Mouse (Mus musculus) CH12.LX (cell line): ENCODE measurements around the gene Slc38a3. TPM values are rescaled to one million over a fixed set of nuclear protein-coding genes. Genes with fewer than 3 reads are reported as not detected.

ENCODE experiments used
- DNase-seq: peaks from one replicate; pipeline ENCODE4 v3.0.0-alpha.2; 2013; ENCODE audit errors: extremely low read depth
- H3K27ac ChIP-seq: 2 replicates; pipeline ENCODE4 v1.5.1; 2012; ENCODE audit warnings: low read depth, mild to moderate bottlenecking, control low read depth, moderate library complexity; ENCODE audit not compliant: insufficient read depth
- H3K27me3 ChIP-seq: replicated peaks from 2 replicates; pipeline ENCODE3; 2012; ENCODE audit warnings: inconsistent platforms
- H3K36me3 ChIP-seq, 2 experiments: replicated peaks in 1 of 2; 2 replicates each; pipeline versions ENCODE3 to v1.6.1; 2012; ENCODE audit warnings: inconsistent platforms in 1 of 2, low read length in 1 of 2, mild to moderate bottlenecking in 1 of 2, mixed read lengths in 1 of 2, moderate library complexity in 1 of 2; ENCODE audit not compliant: control insufficient read depth in 1 of 2, insufficient read depth in 1 of 2
- H3K4me1 ChIP-seq, 2 experiments: 2 replicates each; pipeline ENCODE4 v1.6.1; 2012; ENCODE audit warnings: inconsistent platforms in 1 of 2, moderate library complexity in 1 of 2; ENCODE audit not compliant: insufficient read depth in 2 of 2, control insufficient read depth in 1 of 2
- H3K4me2 ChIP-seq: 2 replicates; pipeline ENCODE4 v1.6.1; 2012; ENCODE audit warnings: low read depth, mild to moderate bottlenecking, control low read depth; ENCODE audit not compliant: poor library complexity, insufficient read depth, severe bottlenecking
- H3K4me3 ChIP-seq, 3 experiments: fragments of 150-350 bp in 1 of 3; sonication (generic) in 1 of 3; replicated peaks in 1 of 3; 2 replicates each; pipeline versions ENCODE3 to v1.5.1; 2011 to 2012; ENCODE audit warnings: low read depth in 2 of 3, low read length in 2 of 3, mild to moderate bottlenecking in 2 of 3, moderate library complexity in 2 of 3, control low read depth in 1 of 3, improper control_type of control experiment in 1 of 3, inconsistent platforms in 1 of 3, mixed read lengths in 1 of 3; ENCODE audit not compliant: poor library complexity in 1 of 3
- H3K79me2 ChIP-seq: replicated peaks from 2 replicates; pipeline ENCODE4 v1.6.1; 2012; ENCODE audit warnings: mild to moderate bottlenecking, moderate library complexity; ENCODE audit not compliant: control insufficient read depth, poor library complexity, insufficient read depth, severe bottlenecking; ENCODE audit errors: extremely low read depth
- H3K9ac ChIP-seq: 2 replicates; pipeline ENCODE4 v1.6.1; 2012; ENCODE audit warnings: low read depth, mild to moderate bottlenecking, control low read depth, moderate library complexity; ENCODE audit not compliant: insufficient read depth
- H3K9me3 ChIP-seq: replicated peaks from 2 replicates; pipeline ENCODE3; 2012; ENCODE audit warnings: low read length, inconsistent platforms, mixed read lengths
- CTCF ChIP-seq, 2 experiments: IDR thresholded peaks in 1 of 2; conservative IDR thresholded peaks in 1 of 2; 2 replicates each; pipeline ENCODE4 v1.5.1; 2011 to 2012; ENCODE audit warnings: low read depth in 2 of 2, low read length in 2 of 2, improper control_type of control experiment in 1 of 2, inconsistent platforms in 1 of 2, mild to moderate bottlenecking in 1 of 2, moderate library complexity in 1 of 2
- ELF1 ChIP-seq: IDR thresholded peaks from 2 replicates; pipeline ENCODE4 v1.6.1; 2014; ENCODE audit warnings: low read depth, mild to moderate bottlenecking, inconsistent platforms, low read length, improper control_type of control experiment
- GABPA ChIP-seq: IDR thresholded peaks from 2 replicates; pipeline ENCODE4 v1.6.1; 2012; ENCODE audit warnings: low read depth, low read length, improper control_type of control experiment, inconsistent platforms; ENCODE audit not compliant: insufficient replicate concordance
- IRF4 ChIP-seq: IDR thresholded peaks from 2 replicates; pipeline ENCODE4 v1.6.1; 2014; ENCODE audit warnings: low read depth, mild to moderate bottlenecking, inconsistent platforms, low read length, improper control_type of control experiment
- MAFK ChIP-seq: IDR thresholded peaks from 2 replicates; pipeline ENCODE4 v1.6.1; 2011; ENCODE audit warnings: low read length, improper control_type of control experiment; ENCODE audit not compliant: insufficient replicate concordance
- MAZ ChIP-seq: IDR thresholded peaks from 2 replicates; pipeline ENCODE4 v1.6.1; 2012; ENCODE audit warnings: low read depth, mild to moderate bottlenecking, inconsistent platforms, low read length, improper control_type of control experiment, moderate library complexity
- MEF2A ChIP-seq: IDR thresholded peaks from 2 replicates; pipeline ENCODE4 v1.6.1; 2014; ENCODE audit warnings: low read depth, mild to moderate bottlenecking, inconsistent platforms, low read length, improper control_type of control experiment, borderline replicate concordance
- NRF1 ChIP-seq: IDR thresholded peaks from 2 replicates; pipeline ENCODE4 v1.6.1; 2014; ENCODE audit warnings: low read depth, mild to moderate bottlenecking, inconsistent platforms, low read length, improper control_type of control experiment, moderate library complexity
- RCOR1 ChIP-seq: conservative IDR thresholded peaks from 2 replicates; pipeline ENCODE4 v1.6.1; 2012; ENCODE audit warnings: low read depth, mild to moderate bottlenecking, inconsistent platforms, low read length, improper control_type of control experiment
- SIN3A ChIP-seq: IDR thresholded peaks from 2 replicates; pipeline ENCODE4 v1.6.1; 2012; ENCODE audit warnings: low read length, improper control_type of control experiment, inconsistent platforms
- SMC3 ChIP-seq: IDR thresholded peaks from 2 replicates; pipeline ENCODE4 v1.6.1; 2011; ENCODE audit warnings: low read depth, low read length, improper control_type of control experiment
- TCF12 ChIP-seq: IDR thresholded peaks from 2 replicates; pipeline ENCODE4 v1.6.1; 2014; ENCODE audit warnings: low read depth, mild to moderate bottlenecking, inconsistent platforms, low read length, improper control_type of control experiment
- USF2 ChIP-seq: conservative IDR thresholded peaks from 2 replicates; pipeline ENCODE4 v1.6.1; 2011; ENCODE audit warnings: low read depth, low read length, improper control_type of control experiment
- ZC3H11A ChIP-seq: IDR thresholded peaks from 2 replicates; pipeline ENCODE4 v1.6.1; 2012; ENCODE audit warnings: low read depth, mild to moderate bottlenecking, inconsistent platforms, low read length, improper control_type of control experiment
- ZKSCAN1 ChIP-seq: IDR thresholded peaks from 2 replicates; pipeline ENCODE4 v1.6.1; 2012; ENCODE audit warnings: low read depth, inconsistent platforms, low read length, improper control_type of control experiment, borderline replicate concordance
- ZMIZ1 ChIP-seq: IDR thresholded peaks from 2 replicates; pipeline ENCODE4 v1.6.1; 2012; ENCODE audit warnings: low read depth, mild to moderate bottlenecking, inconsistent platforms, low read length, improper control_type of control experiment
- ZNF384 ChIP-seq: IDR thresholded peaks from 2 replicates; pipeline ENCODE4 v1.6.1; 2012; ENCODE audit warnings: low read depth, low read length, improper control_type of control experiment, inconsistent platforms
- dilution Hi-C: fragments of 300-500 bp; cut with MboI; formaldehyde crosslinking; loops from 2 replicates; pipeline ENCODE4 v1.14.3; 2020; ENCODE audit warnings: low sequenced_read_pairs; ENCODE audit not compliant: extremely low pct_unique_long_range_greater_than_20kb, extremely low pct_ligation_motif_present
- in situ Hi-C: fragments of 300-500 bp; cut with MboI; formaldehyde crosslinking; loops from 3 replicates; pipeline ENCODE4 v1.14.3; 2019; ENCODE audit warnings: low sequenced_read_pairs, low pct_ligation_motif_present, low pct_unique_long_range_greater_than_20kb, mixed read lengths
- polyA plus RNA-seq: library from polyadenylated mRNA; unstranded; fragments of >175 nt; gene quantifications from 2 replicates; pipeline ENCODE4 v1.2.1, GENCODE M21; 2012; ENCODE audit warnings: low read depth; ENCODE audit not compliant: insufficient read length
- total RNA-seq, 2 experiments: library from RNA; depleted of rRNA; stranded (reverse); fragments of 300-350 nt in 1 of 2; fragments of >200 nt in 1 of 2; gene quantifications; 2 replicates each; pipeline ENCODE4 v1.2.3; 2012 to 2014

The Slc38a3 gene
- total and polyA plus RNA-seq, 3 experiments: 0.04 TPM; not detected in 2

- Histone ChIP-seq H3K4me2 (no peak overlapping the region), H3K27me3 (no peaks in the 10 kb centered on the region), H3K4me3 (no peak overlapping the region), H3K79me2 (peaks cover 6% of the 10 kb centered on the region; the same call in 1 of the 2 replicates), H3K9me3 (no peaks in the 10 kb centered on the region), H3K27ac (no peak overlapping the region), H3K9ac (no peak overlapping the region), H3K4me1 (peaks cover 0 to 2% of the 10 kb centered on the region in 2 experiments; a peak in 2 of 4 replicates), H3K36me3 (peaks cover 63 to 86% of the 10 kb centered on the region in 2 experiments)
- dilution Hi-C loops (no loop called here), in situ Hi-C loops (no loop called here)
- DNase-seq: no peak
- TF ChIP-seq MAFK (no peak), GABPA (no peak), ZMIZ1 (no peak), ZKSCAN1 (no peak), USF2 (no peak), SIN3A (no peak), MAZ (no peak), NRF1 (no peak), TCF12 (no peak), ELF1 (no peak), IRF4 (no peak), SMC3 (no peak), ZNF384 (no peak)
These were observed 51.2 kb downstream of the Slc38a3 start for GRCm38 (mm10) chr9:107618098-107618497.

GRCm38 (mm10) chr9:107617461-107617860 is 51.9 kb downstream of the Slc38a3 start:
- in situ Hi-C loops (no loop called here), dilution Hi-C loops (no loop called here)
- TF ChIP-seq TCF12 (no peak), CTCF (conservative IDR thresholded peaks at IDR 0.05 in 1 of 2, IDR thresholded peaks at IDR 0.05 in 1 of 2; ENCODE audit: low read depth in 2 of 2, low read length in 2 of 2) (peak in 1 of 2 experiments; percentile 37; a peak in 2 of 4 replicates), ZC3H11A (no peak), MEF2A (no peak), RCOR1 (no peak), SMC3 (peak; percentile 20), ZNF384 (peak; percentile 35), NRF1 (no peak)
- Histone ChIP-seq H3K27me3 (no peaks in the 10 kb centered on the region), H3K27ac (no peak overlapping the region), H3K79me2 (peaks cover 5% of the 10 kb centered on the region; the same call in 1 of the 2 replicates), H3K4me1 (peaks cover 0 to 5% of the 10 kb centered on the region in 2 experiments; a peak in 2 of 4 replicates), H3K9ac (no peak overlapping the region), H3K9me3 (no peaks in the 10 kb centered on the region), H3K36me3 (peaks cover 63 to 81% of the 10 kb centered on the region in 2 experiments), H3K4me3 (no peak overlapping the region), H3K4me2 (no peak overlapping the region)
- DNase-seq: no peak
